Mouse (Mus musculus): ENCODE measurements around the gene Prss30. TPM values are rescaled to one million over a fixed set of nuclear protein-coding genes. Genes with fewer than 3 reads are reported as not detected.
"Not testable (repeated sequence)": the region's sequence is repeated elsewhere in the genome, so short reads cannot be mapped to it uniquely, and the experiment has no call there.

The Prss30 gene
- polyA plus RNA-seq, 1 experiment from 2014 or later, result not detected

GRCm38 (mm10) chr17:23969231-23969630, 11.1 kb downstream of the Prss30 start:
- peak; percentile 78 for DNase-seq (ENCODE audit: low spot score)
- Histone ChIP-seq H3K4me3 (no peak overlapping the region), H3K4me1 (no peaks in the 10 kb centered on the region), H3K9me3 (replicated peaks) (no peaks in the 10 kb centered on the region), H3K36me3 (no peaks in the 10 kb centered on the region), H3K27ac (no peak overlapping the region), H3K27me3 (ENCODE audit: low read depth, poor library complexity, severe bottlenecking) (no peaks in the 10 kb centered on the region)
- WGBS, result 9% methylated on average over 1 of the region's 1 CpGs

- Histone ChIP-seq H3K4me3 (no peak overlapping the region), H3K4me1 (no peaks in the 10 kb centered on the region), H3K36me3 (no peaks in the 10 kb centered on the region), H3K9me3 (replicated peaks) (no peaks in the 10 kb centered on the region), H3K27me3 (ENCODE audit: low read depth, poor library complexity, severe bottlenecking) (no peaks in the 10 kb centered on the region), H3K27ac (no peak overlapping the region)
- no peak for DNase-seq (ENCODE audit: low spot score)
- 53% methylated on average over 2 of the region's 2 CpGs for WGBS
These were observed 11.6 kb downstream of the Prss30 start for GRCm38 (mm10) chr17:23968780-23969179.

GRCm38 (mm10) chr17:23966658-23967401, 13.5 kb downstream of the Prss30 start:
- DNase-seq (ENCODE audit: low spot score), result no peak
- Histone ChIP-seq H3K4me3 (no peak overlapping the region), H3K27me3 (ENCODE audit: low read depth, poor library complexity, severe bottlenecking) (no peaks in the 10 kb centered on the region), H3K36me3 (no peaks in the 10 kb centered on the region), H3K4me1 (no peaks in the 10 kb centered on the region), H3K27ac (no peak overlapping the region), H3K9me3 (replicated peaks) (no peaks in the 10 kb centered on the region)
- WGBS, result 88% methylated on average over 10 of the region's 10 CpGs

GRCm38 (mm10) chr17:23965805-23966425, 14.5 kb downstream of the Prss30 start:
- 56% methylated on average over 6 of the region's 6 CpGs for WGBS

GRCm38 (mm10) chr17:23961573-23962122, 18.7 kb downstream of the Prss30 start:
- H3K36me3 ChIP-seq, result no peaks in the 10 kb centered on the region
- 0 out of 2 replicates have a peak, but pooled peaks cover 6% of the 10 kb centered on the region for H3K4me1 ChIP-seq
- H3K9me3 ChIP-seq (replicated peaks), result no peaks in the 10 kb centered on the region
- H3K27me3 ChIP-seq (ENCODE audit: low read depth, poor library complexity, severe bottlenecking), result no peaks in the 10 kb centered on the region
- H3K4me3 ChIP-seq, result no peak overlapping the region
- no peak for DNase-seq (ENCODE audit: low spot score)
- no peak overlapping the region for H3K27ac ChIP-seq
- 80% methylated on average over 4 of the region's 4 CpGs for whole genome bisulfite sequencing

More at GRCm38 (mm10) chr17:23965805-23966425, 14.5 kb downstream of the Prss30 start:
- Histone ChIP-seq H3K4me3 (no peak overlapping the region), H3K4me1 (no peaks in the 10 kb centered on the region), H3K36me3 (no peaks in the 10 kb centered on the region), H3K27me3 (ENCODE audit: low read depth, poor library complexity, severe bottlenecking) (no peaks in the 10 kb centered on the region), H3K27ac (no peak overlapping the region), H3K9me3 (replicated peaks) (no peaks in the 10 kb centered on the region)
- no peak for DNase-seq (ENCODE audit: low spot score)

- 0 out of 2 replicates have a peak, but pooled peaks cover 6% of the 10 kb centered on the region for H3K4me1 ChIP-seq
- peak; percentile 85 for DNase-seq (ENCODE audit: low spot score)
- peak overlapping the region; percentile 85 for H3K27ac ChIP-seq
- H3K27me3 ChIP-seq (ENCODE audit: low read depth, poor library complexity, severe bottlenecking), result no peaks in the 10 kb centered on the region
- H3K9me3 ChIP-seq (replicated peaks), result no peaks in the 10 kb centered on the region
- 38% methylated on average over 3 of the region's 3 CpGs for WGBS
- H3K4me3 ChIP-seq, result no peak overlapping the region
- no peaks in the 10 kb centered on the region for H3K36me3 ChIP-seq
These were observed 20.2 kb downstream of the Prss30 start for GRCm38 (mm10) chr17:23960084-23960738.

GRCm38 (mm10) chr17:23955174-23955573, 25.2 kb downstream of the Prss30 start, which contains the start of gene Sbpl:
Sbpl (minus strand) TSS chr17:23955274.
- H3K27me3 ChIP-seq (ENCODE audit: low read depth, poor library complexity, severe bottlenecking), result no peaks in the 10 kb centered on the region
- 81% methylated on average over 5 of the region's 5 CpGs for WGBS
- H3K4me3 ChIP-seq, result no peak within 1 kb of the TSS
- H3K36me3 ChIP-seq, result no peaks in the 10 kb centered on the region
- H3K27ac ChIP-seq, result no peak within 1 kb of the TSS
- no peak for DNase-seq (ENCODE audit: low spot score)
- no peaks in the 10 kb centered on the region for H3K9me3 ChIP-seq (replicated peaks)
- H3K4me1 ChIP-seq, result 0 out of 2 replicates have a peak, but pooled peaks cover 6% of the 10 kb centered on the region

GRCm38 (mm10) chr17:23950828-23951227, 29.5 kb downstream of the Prss30 start:
- 79% methylated on average over 4 of the region's 4 CpGs for WGBS
- H3K27ac ChIP-seq; H3K4me3 ChIP-seq; H3K27me3 ChIP-seq (ENCODE audit: low read depth, poor library complexity, severe bottlenecking); DNase-seq (ENCODE audit: low spot score); H3K9me3 ChIP-seq (replicated peaks); H3K36me3 ChIP-seq; H3K4me1 ChIP-seq: not testable (repeated sequence)

GRCm38 (mm10) chr17:23949068-23949467, 31.3 kb downstream of the Prss30 start:
- Histone ChIP-seq H3K4me3 (no peak overlapping the region), H3K27me3 (ENCODE audit: low read depth, poor library complexity, severe bottlenecking) (no peaks in the 10 kb centered on the region), H3K27ac (no peak overlapping the region), H3K4me1 (no peaks in the 10 kb centered on the region), H3K36me3 (no peaks in the 10 kb centered on the region), H3K9me3 (replicated peaks) (no peaks in the 10 kb centered on the region)
- no peak for DNase-seq (ENCODE audit: low spot score)
- WGBS, result 91% methylated on average over 2 of the region's 2 CpGs

- not testable (repeated sequence) for H3K36me3 ChIP-seq; DNase-seq (ENCODE audit: low spot score); H3K27ac ChIP-seq; H3K27me3 ChIP-seq (ENCODE audit: low read depth, poor library complexity, severe bottlenecking); H3K9me3 ChIP-seq (replicated peaks); H3K4me1 ChIP-seq; H3K4me3 ChIP-seq
- 78% methylated on average over 4 of the region's 4 CpGs for WGBS
These were observed 32.9 kb downstream of the Prss30 start for GRCm38 (mm10) chr17:23947486-23947885.

- H3K27ac ChIP-seq, result no peak within 1 kb of the TSS
- H3K9me3 ChIP-seq (replicated peaks), result no peaks in the 10 kb centered on the region
- no peak for DNase-seq (ENCODE audit: low spot score)
- H3K4me3 ChIP-seq, result no peak within 1 kb of the TSS
- no peaks in the 10 kb centered on the region for H3K4me1 ChIP-seq
- H3K36me3 ChIP-seq, result no peaks in the 10 kb centered on the region
- H3K27me3 ChIP-seq (ENCODE audit: low read depth, poor library complexity, severe bottlenecking), result no peaks in the 10 kb centered on the region
These were observed 39.0 kb downstream of the Prss30 start, which contains the start of gene Sbp for GRCm38 (mm10) chr17:23941372-23941771. Sbp (plus strand) TSS chr17:23941672.

GRCm38 (mm10) chr17:23931157-23931556, 49.2 kb downstream of the Prss30 start:
- WGBS, result 79% methylated on average over 5 of the region's 5 CpGs
- Histone ChIP-seq H3K36me3 (no peaks in the 10 kb centered on the region), H3K4me3 (no peak overlapping the region), H3K4me1 (no peaks in the 10 kb centered on the region), H3K9me3 (replicated peaks) (no peaks in the 10 kb centered on the region), H3K27ac (no peak overlapping the region), H3K27me3 (ENCODE audit: low read depth, poor library complexity, severe bottlenecking) (no peaks in the 10 kb centered on the region)
- DNase-seq (ENCODE audit: low spot score), result no peak

- Histone ChIP-seq H3K4me3 (peak overlapping the region; percentile 65), H3K9me3 (replicated peaks) (no peaks in the 10 kb centered on the region), H3K4me1 (peaks cover 17% of the 10 kb centered on the region), H3K27me3 (ENCODE audit: low read depth, poor library complexity, severe bottlenecking) (no peaks in the 10 kb centered on the region), H3K27ac (peak overlapping the region; percentile 95), H3K36me3 (no peaks in the 10 kb centered on the region)
- 1% methylated on average over 14 of the region's 14 CpGs for WGBS
- DNase-seq (ENCODE audit: low spot score), result peak; percentile 74
These were observed 55.3 kb downstream of the Prss30 start for GRCm38 (mm10) chr17:23925090-23925493.
